Mouse (Mus musculus) hindbrain, embryonic 11.5 days (tissue): Measurements from ENCODE around the gene Ddx18. TPM values are rescaled to one million over a fixed set of nuclear protein-coding genes. Genes with fewer than 3 reads are reported as not detected.
A peak's percentile ranks its signal among the peaks of the same experiment; 100 is the strongest.

Source experiments
- ATAC-seq: fragments of 200-750 bp; cut with Nextera tagmentation; 2 replicates; pipeline ENCODE4 v1.8.0; 2017; ENCODE audit warnings: mild to moderate bottlenecking, moderate TSS enrichment, moderate library complexity; ENCODE audit not compliant: low FRiP score
- DNase-seq: peaks from one replicate; pipeline ENCODE4 v3.0.0-alpha.2; 2015; ENCODE audit warnings: low spot score
- H3K27ac ChIP-seq: fragments of 300-500 bp; sonication (generic); 2 replicates; pipeline ENCODE4 v1.5.1; 2014; ENCODE audit warnings: mild to moderate bottlenecking, low read depth, low read length
- H3K27me3 ChIP-seq: fragments of 300-500 bp; sonication (generic); 2 replicates; pipeline ENCODE4 v1.6.1; 2014; ENCODE audit warnings: mild to moderate bottlenecking, low read length, moderate library complexity, mixed read lengths; ENCODE audit not compliant: control insufficient read depth, insufficient read depth
- H3K36me3 ChIP-seq: fragments of 300-500 bp; sonication (generic); 2 replicates; pipeline ENCODE4 v1.6.1; 2014; ENCODE audit warnings: mild to moderate bottlenecking, low read length, moderate library complexity, mixed read lengths; ENCODE audit not compliant: control insufficient read depth, insufficient read depth
- H3K4me1 ChIP-seq: fragments of 300-500 bp; sonication (generic); replicated peaks from 2 replicates; pipeline ENCODE4 v1.6.1; 2014; ENCODE audit warnings: low read length, mixed read lengths; ENCODE audit not compliant: control insufficient read depth, insufficient read depth
- H3K4me2 ChIP-seq: fragments of 300-500 bp; sonication (generic); replicated peaks from 2 replicates; pipeline ENCODE4 v1.6.1; 2014; ENCODE audit warnings: mild to moderate bottlenecking, low read depth, low read length
- H3K4me3 ChIP-seq: fragments of 300-500 bp; sonication (generic); 2 replicates; pipeline ENCODE4 v1.5.1; 2014; ENCODE audit warnings: low read depth, low read length
- H3K9ac ChIP-seq: fragments of 300-500 bp; sonication (generic); 2 replicates; pipeline ENCODE4 v1.6.1; 2014; ENCODE audit warnings: low read depth, low read length
- H3K9me3 ChIP-seq: fragments of 300-500 bp; sonication (generic); 2 replicates; pipeline ENCODE4 v1.6.1; 2016; ENCODE audit warnings: low read length; ENCODE audit not compliant: control insufficient read depth
- WGBS: fragments of 180-500 bp; shearing (Covaris S2); extraction: QIAGEN DNeasy Blood & Tissue Kit; methylation state at CpG from one replicate; pipeline ENCODE4 v1.1.7; 2014; 5-methylcytosine and 5-hydroxymethylcytosine counted together
- polyA plus RNA-seq: library from polyadenylated mRNA; unstranded; fragments of >200 nt; fragmentation: Nextera tagmentation; extraction: Ambion mirVana; gene quantifications from 2 replicates; pipeline ENCODE4 v1.2.1, GENCODE M21; 2014

Gene Ddx18
- 68.2 and 70.2 TPM in 2 replicates for polyA plus RNA-seq

GRCm38 (mm10) chr1:121567521-121568489 lies at the start of gene Ddx18:
Ddx18 (minus strand) TSS chr1:121567989.
- Histone ChIP-seq H3K4me3 (peak within 1 kb of the TSS; percentile 80), H3K36me3 (peaks cover 8% of the 10 kb centered on the region), H3K27me3 (no peaks in the 10 kb centered on the region), H3K9ac (peak within 1 kb of the TSS; percentile 73), H3K4me2 (peak within 1 kb of the TSS; percentile 50), H3K9me3 (no peaks in the 10 kb centered on the region), H3K27ac (0 out of 2 replicates have a peak within 1 kb of the TSS, but pooled peaks have one; percentile 24), H3K4me1 (no peaks in the 10 kb centered on the region)
- ATAC-seq (peak; percentile 99), DNase-seq (peak; percentile 99)
- WGBS = 7% methylated on average over 53 of the region's 53 CpGs

- H3K9me3 ChIP-seq = no peaks in the 10 kb centered on the region
- H3K4me1 ChIP-seq = no peaks in the 10 kb centered on the region
- H3K9ac ChIP-seq = no peak overlapping the region
- no peak for DNase-seq
- no peak overlapping the region for H3K4me2 ChIP-seq
- no peak for ATAC-seq
- H3K27ac ChIP-seq = no peak overlapping the region
- no peak overlapping the region for H3K4me3 ChIP-seq
- H3K36me3 ChIP-seq = no peaks in the 10 kb centered on the region
- WGBS = 58% methylated on average over 7 of the region's 7 CpGs
- H3K27me3 ChIP-seq = no peaks in the 10 kb centered on the region
Measured at GRCm38 (mm10) chr1:121608000-121608399, 40.2 kb upstream of the Ddx18 start.

- Histone ChIP-seq H3K4me2 (no peak overlapping the region), H3K36me3 (no peaks in the 10 kb centered on the region), H3K27ac (no peak overlapping the region), H3K4me1 (no peaks in the 10 kb centered on the region), H3K9me3 (no peaks in the 10 kb centered on the region), H3K27me3 (no peaks in the 10 kb centered on the region), H3K4me3 (no peak overlapping the region), H3K9ac (no peak overlapping the region)
- DNase-seq = peak; percentile 7
- no peak for ATAC-seq
- 53% methylated on average over 6 of the region's 6 CpGs for WGBS
Measured at GRCm38 (mm10) chr1:121605118-121605517, 37.3 kb upstream of the Ddx18 start.

- no peaks in the 10 kb centered on the region for H3K36me3 ChIP-seq
- 79% methylated on average over 6 of the region's 6 CpGs for WGBS
Measured at GRCm38 (mm10) chr1:121601893-121602292, 34.1 kb upstream of the Ddx18 start.

GRCm38 (mm10) chr1:121601084-121601483 lies 33.3 kb upstream of the Ddx18 start:
- H3K4me2 ChIP-seq = no peak overlapping the region
- DNase-seq = peak; percentile 75
- ATAC-seq = peak; percentile 41
- H3K27ac ChIP-seq = no peak overlapping the region
- WGBS = 28% methylated on average over 1 of the region's 1 CpGs
- H3K4me1 ChIP-seq = no peaks in the 10 kb centered on the region
- no peaks in the 10 kb centered on the region for H3K27me3 ChIP-seq
- H3K4me3 ChIP-seq = no peak overlapping the region
- no peaks in the 10 kb centered on the region for H3K36me3 ChIP-seq
- no peak overlapping the region for H3K9ac ChIP-seq
- H3K9me3 ChIP-seq = no peaks in the 10 kb centered on the region

More at GRCm38 (mm10) chr1:121601893-121602292, 34.1 kb upstream of the Ddx18 start:
- H3K4me3 ChIP-seq = no peak overlapping the region
- no peaks in the 10 kb centered on the region for H3K27me3 ChIP-seq
- no peak overlapping the region for H3K27ac ChIP-seq
- DNase-seq = no peak
- no peaks in the 10 kb centered on the region for H3K4me1 ChIP-seq
- H3K9me3 ChIP-seq = no peaks in the 10 kb centered on the region
- H3K9ac ChIP-seq = no peak overlapping the region
- H3K4me2 ChIP-seq = no peak overlapping the region
- no peak for ATAC-seq

- Histone ChIP-seq H3K27me3 (no peaks in the 10 kb centered on the region), H3K27ac (no peak overlapping the region), H3K4me3 (no peak overlapping the region), H3K4me1 (no peaks in the 10 kb centered on the region), H3K9ac (no peak overlapping the region), H3K36me3 (no peaks in the 10 kb centered on the region), H3K9me3 (no peaks in the 10 kb centered on the region), H3K4me2 (no peak overlapping the region)
- ATAC-seq (no peak), DNase-seq (no peak)
- WGBS = 65% methylated on average over 3 of the region's 3 CpGs
Measured at GRCm38 (mm10) chr1:121598421-121598820, 30.6 kb upstream of the Ddx18 start.

GRCm38 (mm10) chr1:121596951-121597625 lies 29.3 kb upstream of the Ddx18 start:
- Histone ChIP-seq H3K9ac (no peak overlapping the region), H3K27ac (no peak overlapping the region), H3K36me3 (no peaks in the 10 kb centered on the region), H3K4me3 (no peak overlapping the region), H3K4me2 (no peak overlapping the region), H3K27me3 (no peaks in the 10 kb centered on the region), H3K4me1 (no peaks in the 10 kb centered on the region), H3K9me3 (no peaks in the 10 kb centered on the region)
- ATAC-seq = peak; percentile 68
- 41% methylated on average over 4 of the region's 4 CpGs for WGBS
- DNase-seq = peak; percentile 16

- Histone ChIP-seq H3K4me3 (no peak overlapping the region), H3K9ac (no peak overlapping the region), H3K9me3 (no peaks in the 10 kb centered on the region), H3K27ac (no peak overlapping the region), H3K4me2 (no peak overlapping the region), H3K4me1 (no peaks in the 10 kb centered on the region), H3K27me3 (no peaks in the 10 kb centered on the region), H3K36me3 (no peaks in the 10 kb centered on the region)
- no peak for ATAC-seq
- DNase-seq = no peak
- WGBS = 88% methylated on average over 6 of the region's 6 CpGs
Measured at GRCm38 (mm10) chr1:121584838-121585237, 17.0 kb upstream of the Ddx18 start.
